Mouse (Mus musculus) midbrain, embryonic 14.5 days (tissue): ENCODE data around the gene Nog. TPM values are rescaled to one million over a fixed set of nuclear protein-coding genes. Genes with fewer than 3 reads are reported as not detected.

Experiments
- ATAC-seq: fragments of 200-750 bp; cut with Nextera tagmentation; 2 replicates; pipeline ENCODE4 v1.8.0; 2017; ENCODE audit warnings: moderate number of reproducible peaks, moderate library complexity; ENCODE audit not compliant: low FRiP score, low TSS enrichment
- DNase-seq: peaks from one replicate; pipeline ENCODE4 v3.0.0-alpha.2; 2015
- H3K27ac ChIP-seq: fragments of 300-500 bp; sonication (generic); replicated peaks from 2 replicates; pipeline ENCODE4 v1.5.1; 2014; ENCODE audit warnings: mild to moderate bottlenecking, low read depth, low read length, moderate library complexity
- H3K27me3 ChIP-seq: fragments of 300-500 bp; sonication (generic); 2 replicates; pipeline ENCODE4 v1.6.1; 2014; ENCODE audit warnings: low read length, control low read depth, mixed read lengths; ENCODE audit not compliant: control insufficient read depth, insufficient read depth
- H3K36me3 ChIP-seq: fragments of 300-500 bp; sonication (generic); 2 replicates; pipeline ENCODE4 v1.6.1; 2014; ENCODE audit warnings: low read length, control low read depth; ENCODE audit not compliant: control insufficient read depth, insufficient read depth
- H3K4me1 ChIP-seq: fragments of 300-500 bp; sonication (generic); 2 replicates; pipeline ENCODE4 v1.6.1; 2014; ENCODE audit warnings: mild to moderate bottlenecking, antibody characterized with exemption, low read length, control low read depth; ENCODE audit not compliant: control insufficient read depth, insufficient read depth
- H3K4me2 ChIP-seq: fragments of 300-500 bp; sonication (generic); 2 replicates; pipeline ENCODE4 v1.6.1; 2014; ENCODE audit warnings: mild to moderate bottlenecking, low read length, moderate library complexity
- H3K4me3 ChIP-seq: fragments of 300-500 bp; sonication (generic); replicated peaks from 2 replicates; pipeline ENCODE4 v1.5.1; 2014; ENCODE audit warnings: low read depth, low read length
- H3K9ac ChIP-seq: fragments of 300-500 bp; sonication (generic); replicated peaks from 2 replicates; pipeline ENCODE4 v1.6.1; 2014; ENCODE audit warnings: mild to moderate bottlenecking, low read length, moderate library complexity
- H3K9me3 ChIP-seq: fragments of 300-500 bp; sonication (generic); 2 replicates; pipeline ENCODE4 v1.6.1; 2016; ENCODE audit warnings: low read length, control low read depth, mixed read lengths; ENCODE audit not compliant: control insufficient read depth
- WGBS: fragments of 180-500 bp; shearing (Covaris S2); extraction: QIAGEN DNeasy Blood & Tissue Kit; methylation state at CpG from one replicate; pipeline ENCODE4 v1.1.7; 2014; 5-methylcytosine and 5-hydroxymethylcytosine counted together
- polyA plus RNA-seq: library from polyadenylated mRNA; unstranded; fragments of >200 nt; fragmentation: Nextera tagmentation; extraction: Ambion mirVana; gene quantifications from 2 replicates; pipeline ENCODE4 v1.2.1, GENCODE M21; 2014

Nog gene
- 4.3 and 5.2 TPM in 2 replicates for polyA plus RNA-seq

GRCm38 (mm10) chr11:89302056-89302815, at the start of gene Nog:
Gene Nog (minus strand): TSS chr11:89302332.
- under 1% methylated on average over 90 of the region's 97 CpGs for WGBS
- peak within 1 kb of the TSS; percentile 65 for H3K4me3 ChIP-seq
- H3K9ac ChIP-seq: peak within 1 kb of the TSS; percentile 66
- peak; percentile 89 for DNase-seq
- H3K9me3 ChIP-seq: no peaks in the 10 kb centered on the region
- peak within 1 kb of the TSS; percentile 87 for H3K27ac ChIP-seq
- H3K4me2 ChIP-seq: peak within 1 kb of the TSS; percentile 95
- H3K36me3 ChIP-seq: no peaks in the 10 kb centered on the region
- peaks cover 16% of the 10 kb centered on the region for H3K4me1 ChIP-seq
- peak; percentile 35 for ATAC-seq
- H3K27me3 ChIP-seq: no peaks in the 10 kb centered on the region; the same call in 1 of the 2 replicates

DNA sequence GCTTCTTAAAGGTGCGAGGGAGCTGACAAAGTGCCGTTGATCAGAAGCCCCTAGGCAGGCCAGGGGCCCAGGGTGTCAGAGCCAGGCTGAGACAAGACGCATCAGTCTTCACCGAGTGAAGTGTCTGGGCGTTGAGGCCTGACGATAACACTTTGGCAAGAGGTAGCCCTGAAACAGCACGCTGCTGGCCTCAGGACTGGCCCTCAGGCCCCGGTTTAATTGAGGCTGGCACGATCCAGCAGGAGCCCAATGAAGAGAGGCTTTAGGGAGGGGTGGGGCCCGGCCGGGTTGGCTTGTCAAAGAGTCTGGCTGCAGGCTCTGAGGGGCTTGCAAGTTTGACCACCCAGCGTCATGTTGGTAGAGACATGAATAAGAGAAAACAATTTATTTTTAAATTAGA, 38.1 kb upstream of the Nog start:
- 51% methylated on average over 12 of the region's 12 CpGs for WGBS
- no peak overlapping the region for H3K27ac ChIP-seq
- ATAC-seq (no peak), DNase-seq (no peak)
- no peaks in the 10 kb centered on the region for H3K4me1 ChIP-seq
- no peak overlapping the region for H3K4me2 ChIP-seq
- no peaks in the 10 kb centered on the region for H3K36me3 ChIP-seq
- no peaks in the 10 kb centered on the region for H3K9me3 ChIP-seq
- no peak overlapping the region for H3K4me3 ChIP-seq
- no peaks in the 10 kb centered on the region for H3K27me3 ChIP-seq
- H3K9ac ChIP-seq: no peak overlapping the region

- no peaks in the 10 kb centered on the region for H3K9me3 ChIP-seq
- no peak overlapping the region for H3K9ac ChIP-seq
- H3K27ac ChIP-seq: no peak overlapping the region
- H3K27me3 ChIP-seq: no peaks in the 10 kb centered on the region
- H3K4me1 ChIP-seq: no peaks in the 10 kb centered on the region
- ATAC-seq (no peak), DNase-seq (no peak)
- 87% methylated on average over 8 of the region's 8 CpGs for WGBS
- H3K4me2 ChIP-seq: no peak overlapping the region
- no peaks in the 10 kb centered on the region for H3K36me3 ChIP-seq
- no peak overlapping the region for H3K4me3 ChIP-seq
Observed at GRCm38 (mm10) chr11:89339783-89340182, 37.7 kb upstream of the Nog start.

DNA sequence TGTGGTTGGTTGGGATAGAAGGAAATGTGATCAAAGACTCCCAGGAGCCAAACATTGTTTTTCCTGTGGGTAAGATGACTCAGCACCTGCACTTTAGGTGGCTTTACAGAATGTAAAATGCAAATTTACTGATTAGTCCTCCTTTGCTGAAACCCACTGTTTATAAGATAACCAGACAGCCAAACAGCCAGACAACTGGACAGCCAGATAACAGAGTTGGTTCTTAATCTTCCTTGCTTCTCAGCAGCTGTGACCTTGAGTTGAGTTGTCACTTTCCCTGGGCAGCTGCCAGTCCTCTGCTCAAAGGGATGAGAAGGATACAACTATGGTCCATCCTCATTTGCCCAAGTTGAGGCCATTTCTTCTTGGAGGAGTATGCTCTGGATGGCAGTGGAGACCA, 35.8 kb upstream of the Nog start:
- H3K36me3 ChIP-seq: no peaks in the 10 kb centered on the region
- no peak overlapping the region for H3K4me2 ChIP-seq
- ATAC-seq: no peak
- no peak overlapping the region for H3K4me3 ChIP-seq
- H3K4me1 ChIP-seq: no peaks in the 10 kb centered on the region
- no peaks in the 10 kb centered on the region for H3K9me3 ChIP-seq
- H3K27me3 ChIP-seq: no peaks in the 10 kb centered on the region
- DNase-seq: no peak
- no peak overlapping the region for H3K27ac ChIP-seq
- no peak overlapping the region for H3K9ac ChIP-seq

GRCm38 (mm10) chr11:89327089-89327881, 25.2 kb upstream of the Nog start:
- ATAC-seq (no peak), DNase-seq (peak; percentile 48)
- Histone ChIP-seq H3K36me3 (no peaks in the 10 kb centered on the region), H3K9me3 (no peaks in the 10 kb centered on the region), H3K9ac (no peak overlapping the region), H3K4me2 (no peak overlapping the region), H3K27me3 (no peaks in the 10 kb centered on the region), H3K4me3 (no peak overlapping the region), H3K27ac (no peak overlapping the region), H3K4me1 (no peaks in the 10 kb centered on the region)
- WGBS: 30% methylated on average over 11 of the region's 11 CpGs

- H3K9me3 ChIP-seq: no peaks in the 10 kb centered on the region
- DNase-seq: no peak
- H3K27ac ChIP-seq: no peak overlapping the region
- no peaks in the 10 kb centered on the region for H3K27me3 ChIP-seq
- no peak for ATAC-seq
- no peak overlapping the region for H3K4me3 ChIP-seq
- no peaks in the 10 kb centered on the region for H3K36me3 ChIP-seq
- no peak overlapping the region for H3K9ac ChIP-seq
- 89% methylated on average over 2 of the region's 2 CpGs for WGBS
- no peak overlapping the region for H3K4me2 ChIP-seq
- H3K4me1 ChIP-seq: peaks cover 15% of the 10 kb centered on the region; the same call in 1 of the 2 replicates
Observed at GRCm38 (mm10) chr11:89321775-89322174, 19.6 kb upstream of the Nog start.

GRCm38 (mm10) chr11:89319675-89320074, 17.5 kb upstream of the Nog start:
- peaks cover 15% of the 10 kb centered on the region; the same call in 1 of the 2 replicates for H3K4me1 ChIP-seq
- H3K9me3 ChIP-seq: no peaks in the 10 kb centered on the region
- WGBS: 70% methylated on average over 6 of the region's 6 CpGs
- H3K4me2 ChIP-seq: no peak overlapping the region
- ATAC-seq: no peak
- H3K9ac ChIP-seq: no peak overlapping the region
- no peak overlapping the region for H3K4me3 ChIP-seq
- DNase-seq: no peak
- H3K36me3 ChIP-seq: no peaks in the 10 kb centered on the region
- no peaks in the 10 kb centered on the region for H3K27me3 ChIP-seq
- no peak overlapping the region for H3K27ac ChIP-seq

DNA sequence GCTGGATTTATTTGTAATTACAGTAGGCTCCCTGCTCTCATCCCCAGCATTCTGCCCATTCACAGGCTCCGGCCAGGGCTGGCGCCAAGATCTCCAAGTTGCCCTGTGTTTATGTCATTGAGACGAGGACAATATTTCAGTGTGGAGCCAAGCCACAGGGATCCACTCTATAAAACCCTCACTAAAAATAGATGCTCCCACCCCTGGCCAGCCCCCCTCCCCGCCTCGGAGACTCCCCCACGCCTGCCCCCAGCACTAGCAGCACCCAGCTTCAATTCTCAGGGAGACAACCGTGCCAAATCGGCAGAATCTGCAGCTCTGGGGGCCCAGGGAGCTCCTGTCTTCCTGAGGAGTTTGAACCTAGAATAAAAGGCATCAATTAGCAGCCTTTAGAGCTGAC, 16.2 kb upstream of the Nog start:
- Histone ChIP-seq H3K4me2 (peak overlapping the region; percentile 27; the same call in 1 of the 2 replicates), H3K27ac (no peak overlapping the region), H3K9me3 (no peaks in the 10 kb centered on the region), H3K4me3 (no peak overlapping the region), H3K9ac (no peak overlapping the region), H3K27me3 (no peaks in the 10 kb centered on the region), H3K36me3 (no peaks in the 10 kb centered on the region), H3K4me1 (peaks cover 15% of the 10 kb centered on the region; the same call in 1 of the 2 replicates)
- ATAC-seq (peak; percentile 31; the same call in 1 of the 2 replicates), DNase-seq (peak; percentile 42)
- WGBS: 12% methylated on average over 8 of the region's 8 CpGs
